Mouse (Mus musculus): ENCODE measurements around the gene Ptpa. TPM values are rescaled to one million over a fixed set of nuclear protein-coding genes. Genes with fewer than 3 reads are reported as not detected.
A peak's percentile ranks its signal among the peaks of the same experiment; 100 is the strongest.

Gene Ptpa
- polyA plus RNA-seq, 1 experiment: 152 TPM

- no peak for DNase-seq (ENCODE audit: low read depth)
Observed at GRCm38 (mm10) chr2:30417595-30418165, 1.8 kb downstream of the Ptpa start.

GRCm38 (mm10) chr2:30418259-30418658, 2.4 kb downstream of the Ptpa start:
- no peak for TF ChIP-seq CTCF (IDR thresholded peaks at IDR 0.05; ENCODE audit: borderline replicate concordance, extremely low read depth, insufficient read depth, insufficient read length)
- TF ChIP-seq POLR2A (IDR thresholded peaks at IDR 0.05; ENCODE audit: borderline replicate concordance, extremely low read depth, insufficient read depth, insufficient read length, poor library complexity, severe bottlenecking): no peak
- no peak for DNase-seq (ENCODE audit: low read depth)

More at GRCm38 (mm10) chr2:30417595-30418165, 1.8 kb downstream of the Ptpa start:
- TF ChIP-seq POLR2A (IDR thresholded peaks at IDR 0.05; ENCODE audit: borderline replicate concordance, extremely low read depth, insufficient read depth, insufficient read length, poor library complexity, severe bottlenecking): no peak
- no peak for TF ChIP-seq CTCF (IDR thresholded peaks at IDR 0.05; ENCODE audit: borderline replicate concordance, extremely low read depth, insufficient read depth, insufficient read length)

GRCm38 (mm10) chr2:30419112-30419511, 3.3 kb downstream of the Ptpa start:
- TF ChIP-seq POLR2A (IDR thresholded peaks at IDR 0.05; ENCODE audit: borderline replicate concordance, extremely low read depth, insufficient read depth, insufficient read length, poor library complexity, severe bottlenecking): no peak
- no peak for TF ChIP-seq CTCF (IDR thresholded peaks at IDR 0.05; ENCODE audit: borderline replicate concordance, extremely low read depth, insufficient read depth, insufficient read length)
- peak; percentile 13 for DNase-seq (ENCODE audit: low read depth)

- no peak for TF ChIP-seq CTCF (IDR thresholded peaks at IDR 0.05; ENCODE audit: borderline replicate concordance, extremely low read depth, insufficient read depth, insufficient read length)
- TF ChIP-seq POLR2A (IDR thresholded peaks at IDR 0.05; ENCODE audit: borderline replicate concordance, extremely low read depth, insufficient read depth, insufficient read length, poor library complexity, severe bottlenecking): no peak
- DNase-seq (ENCODE audit: low read depth): no peak
Observed at GRCm38 (mm10) chr2:30421432-30421831, 5.6 kb downstream of the Ptpa start.

GRCm38 (mm10) chr2:30429156-30429555, 13.3 kb downstream of the Ptpa start:
- no peak for DNase-seq (ENCODE audit: low read depth)
- TF ChIP-seq POLR2A (IDR thresholded peaks at IDR 0.05; ENCODE audit: borderline replicate concordance, extremely low read depth, insufficient read depth, insufficient read length, poor library complexity, severe bottlenecking) (no peak), CTCF (IDR thresholded peaks at IDR 0.05; ENCODE audit: borderline replicate concordance, extremely low read depth, insufficient read depth, insufficient read length) (no peak)

GRCm38 (mm10) chr2:30435326-30436155, 19.7 kb downstream of the Ptpa start:
- DNase-seq (ENCODE audit: low read depth): peak; percentile 84
- TF ChIP-seq POLR2A (IDR thresholded peaks at IDR 0.05; ENCODE audit: borderline replicate concordance, extremely low read depth, insufficient read depth, insufficient read length, poor library complexity, severe bottlenecking) (no peak), CTCF (IDR thresholded peaks at IDR 0.05; ENCODE audit: borderline replicate concordance, extremely low read depth, insufficient read depth, insufficient read length) (peak; percentile 87)

- peak; percentile 34 for DNase-seq (ENCODE audit: low read depth)
- no peak for TF ChIP-seq POLR2A (IDR thresholded peaks at IDR 0.05; ENCODE audit: borderline replicate concordance, extremely low read depth, insufficient read depth, insufficient read length, poor library complexity, severe bottlenecking)
- peak; percentile 32; the same call in 1 of the 2 replicates for TF ChIP-seq CTCF (IDR thresholded peaks at IDR 0.05; ENCODE audit: borderline replicate concordance, extremely low read depth, insufficient read depth, insufficient read length)
Observed at GRCm38 (mm10) chr2:30436156-30436545, 20.3 kb downstream of the Ptpa start.

GRCm38 (mm10) chr2:30436809-30437208, 21.0 kb downstream of the Ptpa start:
- TF ChIP-seq POLR2A (IDR thresholded peaks at IDR 0.05; ENCODE audit: borderline replicate concordance, extremely low read depth, insufficient read depth, insufficient read length, poor library complexity, severe bottlenecking) (no peak), CTCF (IDR thresholded peaks at IDR 0.05; ENCODE audit: borderline replicate concordance, extremely low read depth, insufficient read depth, insufficient read length) (no peak)
- no peak for DNase-seq (ENCODE audit: low read depth)

- DNase-seq (ENCODE audit: low read depth): no peak
- TF ChIP-seq CTCF (IDR thresholded peaks at IDR 0.05; ENCODE audit: borderline replicate concordance, extremely low read depth, insufficient read depth, insufficient read length): no peak
Observed at GRCm38 (mm10) chr2:30437791-30438190, 22.0 kb downstream of the Ptpa start.

GRCm38 (mm10) chr2:30439631-30440030, 23.8 kb downstream of the Ptpa start:
- no peak for TF ChIP-seq CTCF (IDR thresholded peaks at IDR 0.05; ENCODE audit: borderline replicate concordance, extremely low read depth, insufficient read depth, insufficient read length)
- TF ChIP-seq POLR2A (IDR thresholded peaks at IDR 0.05; ENCODE audit: borderline replicate concordance, extremely low read depth, insufficient read depth, insufficient read length, poor library complexity, severe bottlenecking): no peak
- no peak for DNase-seq (ENCODE audit: low read depth)

GRCm38 (mm10) chr2:30440211-30440700, 24.4 kb downstream of the Ptpa start:
- TF ChIP-seq POLR2A (IDR thresholded peaks at IDR 0.05; ENCODE audit: borderline replicate concordance, extremely low read depth, insufficient read depth, insufficient read length, poor library complexity, severe bottlenecking) (no peak), CTCF (IDR thresholded peaks at IDR 0.05; ENCODE audit: borderline replicate concordance, extremely low read depth, insufficient read depth, insufficient read length) (no peak)
- DNase-seq (ENCODE audit: low read depth): peak; percentile 39
